Mouse (Mus musculus) cerebellum, adult 2 months (tissue): ENCODE measurements around the gene Raet1e.

ENCODE experiments used
- CTCF ChIP-seq: fragments of 200-500 bp; IDR thresholded peaks from 2 replicates; pipeline ENCODE4 v1.5.1; 2011; ENCODE audit warnings: low read depth, mild to moderate bottlenecking, control low read depth, low read length, moderate library complexity, borderline replicate concordance; ENCODE audit not compliant: insufficient read depth
- POLR2A ChIP-seq: fragments of 200-500 bp; IDR thresholded peaks from 2 replicates; pipeline ENCODE4 v1.6.1; 2011; ENCODE audit warnings: low read length, control low read depth, borderline replicate concordance; ENCODE audit not compliant: insufficient read depth

- TF ChIP-seq POLR2A (no peak), CTCF (no peak)
Observed at GRCm38 (mm10) chr10:22302344-22303057, 144.1 kb downstream of the Raet1e start.
